In the genomic region with DNA sequence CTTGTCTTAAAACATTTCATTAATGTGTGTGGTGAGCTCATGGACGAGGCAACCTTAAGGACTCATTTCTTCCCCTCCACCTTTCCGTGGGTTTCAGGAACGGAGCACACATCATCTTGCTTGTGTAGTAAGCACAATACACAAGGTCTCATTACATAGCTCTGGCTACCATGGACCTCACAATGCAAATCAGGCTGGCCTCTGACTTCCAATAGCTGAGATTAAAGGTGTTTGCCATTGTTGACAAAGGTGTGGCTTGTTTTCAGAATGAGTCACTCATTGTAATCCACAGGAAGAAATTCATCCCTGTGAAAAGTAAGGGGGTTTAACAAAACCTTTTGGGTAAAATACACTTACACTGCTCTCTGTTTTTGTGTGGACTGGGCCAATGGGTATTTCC, we compare ENCODE assay signal across 2 mouse cellular contexts.
TF ChIP-seq lines count a peak whose summit lies in the region.

No protein-coding gene starts in this region.

TF ChIP-seq in CH12.LX, 34 proteins besides CTCF, POLR2A, EP300 and RAD21:
- TF ChIP-seq JUND (conservative IDR thresholded peaks at IDR 0.05; ENCODE audit: low read depth, low read length) = 0 out of 2 replicates have a peak, but pooled peaks have one; percentile 28
- no peak for TF ChIP-seq ELF1 (IDR thresholded peaks at IDR 0.05; ENCODE audit: low read depth, low read length)
- no peak for TF ChIP-seq HCFC1 (IDR thresholded peaks at IDR 0.05; ENCODE audit: low read depth, low read length)
- 0 out of 2 replicates have a peak, but pooled peaks have one; percentile 25 for TF ChIP-seq IRF4 (IDR thresholded peaks at IDR 0.05; ENCODE audit: low read depth, low read length)
- TF ChIP-seq ZKSCAN1 (IDR thresholded peaks at IDR 0.05; ENCODE audit: borderline replicate concordance, low read depth, low read length) = no peak
- no peak for TF ChIP-seq UBTF (IDR thresholded peaks at IDR 0.05; ENCODE audit: low read depth, low read length)
- no peak for TF ChIP-seq POLR2AphosphoS2 (IDR thresholded peaks at IDR 0.05; ENCODE audit: low read depth, low read length)

TF ChIP-seq in MEL, 35 proteins besides CTCF, POLR2A, EP300 and RAD21:
- TF ChIP-seq ZNF384 (IDR thresholded peaks at IDR 0.05; ENCODE audit: low read depth, low read length) (no peak), ZKSCAN1 (IDR thresholded peaks at IDR 0.05; ENCODE audit: low read depth, low read length) (no peak), MYB (IDR thresholded peaks at IDR 0.05; ENCODE audit: low read depth, low read length) (no peak), ZC3H11A (IDR thresholded peaks at IDR 0.05; ENCODE audit: low read depth, low read length) (no peak), CHD1 (IDR thresholded peaks at IDR 0.05; ENCODE audit: low read depth, low read length) (no peak), NRF1 (IDR thresholded peaks at IDR 0.05; ENCODE audit: insufficient read depth, low read depth, low read length, poor library complexity, severe bottlenecking) (no peak), USF1 (IDR thresholded peaks at IDR 0.05; ENCODE audit: low read depth, low read length) (no peak), TBP (IDR thresholded peaks at IDR 0.05; ENCODE audit: low read depth, low read length) (no peak), SMC3 (IDR thresholded peaks at IDR 0.05; ENCODE audit: low read depth, low read length) (no peak), MXI1 (IDR thresholded peaks at IDR 0.05; ENCODE audit: low read depth, low read length) (no peak), MAZ (IDR thresholded peaks at IDR 0.05; ENCODE audit: low read depth, low read length) (no peak), JUND (IDR thresholded peaks at IDR 0.05; ENCODE audit: low read depth, low read length) (no peak), MYC (IDR thresholded peaks at IDR 0.05; ENCODE audit: low read depth, low read length) (no peak), NELFE (IDR thresholded peaks at IDR 0.05; ENCODE audit: low read depth, low read length) (no peak), MEF2A (IDR thresholded peaks at IDR 0.05; ENCODE audit: extremely low read depth, insufficient replicate concordance, low read depth, low read length, poor library complexity, severe bottlenecking) (no peak), BHLHE40 (IDR thresholded peaks at IDR 0.05; ENCODE audit: borderline replicate concordance, low read depth, low read length) (no peak), E2F4 (IDR thresholded peaks at IDR 0.05; ENCODE audit: borderline replicate concordance, low read depth, low read length) (no peak), UBTF (IDR thresholded peaks at IDR 0.05; ENCODE audit: borderline replicate concordance, insufficient read depth, low read depth, low read length) (no peak), USF2 (IDR thresholded peaks at IDR 0.05; ENCODE audit: borderline replicate concordance in 1 of 2, insufficient read depth in 1 of 2, low read depth in 1 of 2, low read length in 2 of 2) (no peak), MAX (IDR thresholded peaks at IDR 0.05; ENCODE audit: low read length) (no peak)
